In genomic region chr9:9420326-9420725, GRCm38 (mm10) we compare ENCODE assay signal across 24 mouse cellular contexts.
DNase-seq lines count a peak whose midpoint lies in the region; ATAC-seq lines count a peak whose summit lies in the region.
"Had no signal": no experiment of that assay in that cellular context is flagged by ENCODE, and none has a peak within 500 bp of the region (broad histone marks: within the 10 kb centered on the region; RNA-seq: fewer than 3 reads in every experiment).

No protein-coding gene starts in this region.

- no peak for ATAC-seq in heart, embryonic 13.5 days (ENCODE audit: extremely low read depth, insufficient number of reproducible peaks, low FRiP score, low TSS enrichment)
- ATAC-seq in heart, embryonic 11.5 days (replicated peaks; ENCODE audit: insufficient number of reproducible peaks, low FRiP score, low TSS enrichment) = no peak
- ATAC-seq in heart, embryonic 16.5 days (replicated peaks; ENCODE audit: extremely low read depth, insufficient read depth, low FRiP score) = peak; percentile 65; the same call in 1 of the 2 replicates
- ATAC-seq: CD4-positive, CD25-positive, alpha-beta regulatory T cell, adult 4 months; forebrain, embryonic 14.5 days; forebrain, postnatal 0 days; hindbrain, embryonic 16.5 days; intestine, embryonic 15.5 days had no signal

- no peak overlapping the region for H3K4me3 ChIP-seq in heart, embryonic 13.5 days
- H3K4me3 ChIP-seq in heart, embryonic 11.5 days (ENCODE audit: low read depth, low read length) = no peak overlapping the region
- H3K4me3 ChIP-seq in heart, embryonic 16.5 days (ENCODE audit: low read length) = no peak overlapping the region
- H3K4me3 ChIP-seq: embryonic facial prominence, embryonic 12.5 days; embryonic facial prominence, embryonic 15.5 days; gastrocnemius, adult 2 months; hindbrain, embryonic 10.5 days; hindbrain, embryonic 13.5 days; intestine, embryonic 15.5 days had no signal

- H3K9ac ChIP-seq in heart, embryonic 13.5 days = no peak overlapping the region
- H3K9ac ChIP-seq in heart, embryonic 11.5 days (ENCODE audit: low read depth, low read length) = no peak overlapping the region
- H3K9ac ChIP-seq in heart, embryonic 16.5 days (ENCODE audit: low read length) = no peak overlapping the region
- H3K9ac ChIP-seq: embryonic facial prominence, embryonic 12.5 days; embryonic facial prominence, embryonic 15.5 days; forebrain, postnatal 0 days; hindbrain, embryonic 13.5 days; intestine, embryonic 15.5 days had no signal

- no peaks in the 10 kb centered on the region for H3K36me3 ChIP-seq in heart, embryonic 13.5 days
- no peaks in the 10 kb centered on the region for H3K36me3 ChIP-seq in heart, embryonic 11.5 days (ENCODE audit: control insufficient read depth, insufficient read depth, low read length)
- H3K36me3 ChIP-seq in heart, embryonic 16.5 days (ENCODE audit: control insufficient read depth, insufficient read depth) = no peaks in the 10 kb centered on the region
- H3K36me3 ChIP-seq: embryonic facial prominence, embryonic 12.5 days; embryonic facial prominence, embryonic 15.5 days; hindbrain, embryonic 10.5 days; hindbrain, embryonic 13.5 days; intestine, embryonic 15.5 days had no signal

- no peaks in the 10 kb centered on the region for H3K27me3 ChIP-seq in heart, embryonic 13.5 days (replicated peaks)
- H3K27me3 ChIP-seq in heart, embryonic 11.5 days (ENCODE audit: control insufficient read depth, insufficient read depth, low read length) = no peaks in the 10 kb centered on the region
- H3K27me3 ChIP-seq in heart, embryonic 16.5 days (ENCODE audit: control insufficient read depth, insufficient read depth, low read length) = no peaks in the 10 kb centered on the region
- H3K27me3 ChIP-seq: embryonic facial prominence, embryonic 12.5 days; embryonic facial prominence, embryonic 15.5 days; hindbrain, embryonic 13.5 days; intestine, embryonic 15.5 days had no signal

- peak overlapping the region; percentile 63 for H3K27ac ChIP-seq in heart, embryonic 13.5 days (replicated peaks)
- no peak overlapping the region for H3K27ac ChIP-seq in heart, embryonic 11.5 days (ENCODE audit: low read depth, low read length)
- peak overlapping the region; percentile 66 for H3K27ac ChIP-seq in heart, embryonic 16.5 days (ENCODE audit: low read length)
- H3K27ac ChIP-seq: embryonic facial prominence, embryonic 12.5 days; embryonic facial prominence, embryonic 15.5 days; gastrocnemius, adult 2 months; hindbrain, embryonic 10.5 days; hindbrain, embryonic 13.5 days; intestine, embryonic 15.5 days had no signal

- no peak overlapping the region for H3K4me2 ChIP-seq in heart, embryonic 13.5 days
- no peak overlapping the region for H3K4me2 ChIP-seq in heart, embryonic 11.5 days
- H3K4me2 ChIP-seq in heart, embryonic 16.5 days (ENCODE audit: low read depth, low read length) = no peak overlapping the region
- H3K4me2 ChIP-seq: embryonic facial prominence, embryonic 12.5 days; embryonic facial prominence, embryonic 15.5 days; hindbrain, embryonic 13.5 days; intestine, embryonic 15.5 days had no signal

- H3K9me3 ChIP-seq in heart, embryonic 13.5 days = no peaks in the 10 kb centered on the region; the same call in 1 of the 2 replicates
- no peaks in the 10 kb centered on the region for H3K9me3 ChIP-seq in heart, embryonic 11.5 days (replicated peaks; ENCODE audit: control insufficient read depth, low read length)
- peaks cover 5% of the 10 kb centered on the region for H3K9me3 ChIP-seq in heart, embryonic 16.5 days (replicated peaks; ENCODE audit: control insufficient read depth, low read length)
- H3K9me3 ChIP-seq: embryonic facial prominence, embryonic 12.5 days; embryonic facial prominence, embryonic 15.5 days; hindbrain, embryonic 10.5 days; hindbrain, embryonic 13.5 days; intestine, embryonic 15.5 days had no signal

- intact Hi-C loops in heart, postnatal 14 days (cut with DNase I) = no loop called here

- 0 out of 2 replicates have a peak, but pooled peaks cover 3% of the 10 kb centered on the region for H3K4me1 ChIP-seq in heart, embryonic 13.5 days
- H3K4me1 ChIP-seq in heart, embryonic 11.5 days (ENCODE audit: control insufficient read depth, insufficient read depth, low read length) = no peaks in the 10 kb centered on the region
- H3K4me1 ChIP-seq in heart, embryonic 16.5 days (ENCODE audit: control insufficient read depth, insufficient read depth, low read length) = no peaks in the 10 kb centered on the region
- H3K4me1 ChIP-seq: embryonic facial prominence, embryonic 12.5 days; embryonic facial prominence, embryonic 15.5 days; hindbrain, embryonic 10.5 days; hindbrain, embryonic 13.5 days; intestine, embryonic 15.5 days had no signal

- DNase-seq in heart, adult 8-10 months (ENCODE audit: low spot score) = peak; percentile 13
- DNase-seq in heart, postnatal 14 days = no peak
- DNase-seq in cerebellum, adult 18-20 months = no peak
- DNase-seq: adrenal gland, adult 2 months; adrenal gland, postnatal 25 days; cerebellum, adult 2 months; cerebellum, adult 9-11 months; cerebellum, postnatal 25 days; forebrain, postnatal 0 days; gastrocnemius, adult 2 months; gastrocnemius, postnatal 14 days; kidney, adult 18-20 months; kidney, adult 9 months had no signal

- WGBS in heart, embryonic 13.5 days = 54% methylated on average over 2 of the region's 2 CpGs
- 60% methylated on average over 2 of the region's 2 CpGs for WGBS in heart, embryonic 11.5 days (ENCODE audit: insufficient replicate concordance)
- 41% methylated on average over 2 of the region's 2 CpGs for WGBS in heart, embryonic 16.5 days
